ENCODE assay signal across 17 mouse cellular contexts in the genomic region with DNA sequence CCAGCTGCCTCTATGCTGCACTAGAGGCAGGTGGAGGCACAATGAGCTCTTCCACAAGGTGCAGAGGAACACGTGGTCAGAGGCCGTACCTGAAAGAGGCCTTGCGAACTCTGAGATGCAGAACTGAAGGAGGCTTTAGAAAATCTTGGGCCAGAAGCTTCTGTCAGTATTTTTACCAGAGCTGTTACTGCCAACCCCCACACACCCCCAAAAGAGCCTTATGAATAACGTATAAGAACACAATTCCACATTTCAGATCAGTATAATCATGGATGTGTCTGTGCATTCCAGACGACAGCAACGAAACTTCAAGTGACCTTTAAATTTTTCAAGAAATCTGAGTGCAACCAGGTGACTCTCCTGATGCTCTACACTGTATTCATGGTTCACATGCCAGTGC.
"Had no signal": no experiment of that assay in that cellular context is flagged by ENCODE, and none has a peak within 500 bp of the region (broad histone marks: within the 10 kb centered on the region; RNA-seq: fewer than 3 reads in every experiment).

No protein-coding gene starts in this region.

- H3K9me3 ChIP-seq: limb, embryonic 12.5 days; liver, embryonic 13.5 days; lung, embryonic 15.5 days; midbrain, embryonic 12.5 days; neural tube, embryonic 13.5 days had no signal

- H3K36me3 ChIP-seq: limb, embryonic 12.5 days; liver, embryonic 13.5 days; lung, embryonic 15.5 days; midbrain, embryonic 12.5 days; neural tube, embryonic 13.5 days had no signal

- H3K4me2 ChIP-seq: limb, embryonic 12.5 days; liver, embryonic 13.5 days; lung, embryonic 15.5 days; midbrain, embryonic 12.5 days; neural tube, embryonic 13.5 days had no signal

- H3K4me3 ChIP-seq: limb, embryonic 12.5 days; liver, embryonic 13.5 days; lung, embryonic 15.5 days; midbrain, embryonic 12.5 days; neural tube, embryonic 13.5 days had no signal

- H3K4me1 ChIP-seq: midbrain, embryonic 12.5 days had no signal

- ATAC-seq: hindbrain, postnatal 0 days; liver, postnatal 0 days; midbrain, embryonic 16.5 days had no signal

- DNase-seq: kidney, adult 11 months; kidney, adult 9 months; kidney, postnatal 4 days; liver; liver, embryonic 13.5 days; liver, postnatal 0 days; retina, postnatal 1 day; spleen, adult 18-20 months; thymus, adult 2 months; thymus, postnatal 25 days had no signal

- H3K9ac ChIP-seq: limb, embryonic 12.5 days; liver, embryonic 13.5 days; liver, postnatal 0 days; lung, embryonic 15.5 days; midbrain, embryonic 12.5 days; neural tube, embryonic 13.5 days had no signal

- H3K27ac ChIP-seq: hindbrain, postnatal 0 days; kidney, postnatal 0 days; limb, embryonic 12.5 days; liver, embryonic 13.5 days; lung, embryonic 15.5 days; midbrain, embryonic 12.5 days; neural tube, embryonic 13.5 days had no signal

- H3K27me3 ChIP-seq: liver, embryonic 13.5 days; lung, embryonic 15.5 days; midbrain, embryonic 12.5 days; neural tube, embryonic 13.5 days had no signal
